Mouse (Mus musculus) midbrain, embryonic 16.5 days (tissue): ENCODE measurements around the gene H1fx. TPM values are rescaled to one million over a fixed set of nuclear protein-coding genes. Genes with fewer than 3 reads are reported as not detected.
"Not testable (repeated sequence)": the region's sequence is repeated elsewhere in the genome, so short reads cannot be mapped to it uniquely, and the experiment has no call there.

Experiments used
- ATAC-seq: fragments of 200-750 bp; cut with Nextera tagmentation; 2 replicates; pipeline ENCODE4 v1.8.0; 2017; ENCODE audit warnings: moderate TSS enrichment
- H3K27ac ChIP-seq: fragments of 300-500 bp; sonication (generic); 2 replicates; pipeline ENCODE4 v1.5.1; 2014; ENCODE audit warnings: mild to moderate bottlenecking, low read length, mixed read lengths
- H3K27me3 ChIP-seq: fragments of 300-500 bp; sonication (generic); 2 replicates; pipeline ENCODE4 v1.6.1; 2014; ENCODE audit warnings: low read depth, low read length, mixed read lengths; ENCODE audit not compliant: control insufficient read depth, insufficient read depth
- H3K36me3 ChIP-seq: fragments of 300-500 bp; sonication (generic); 2 replicates; pipeline ENCODE4 v1.6.1; 2014; ENCODE audit warnings: mild to moderate bottlenecking, low read length, moderate library complexity, mixed read lengths; ENCODE audit not compliant: control insufficient read depth, insufficient read depth
- H3K4me1 ChIP-seq: fragments of 300-500 bp; sonication (generic); 2 replicates; pipeline ENCODE4 v1.6.1; 2014; ENCODE audit warnings: mild to moderate bottlenecking, low read length, mixed read lengths; ENCODE audit not compliant: control insufficient read depth, insufficient read depth
- H3K4me2 ChIP-seq: fragments of 300-500 bp; sonication (generic); 2 replicates; pipeline ENCODE4 v1.6.1; 2014; ENCODE audit warnings: mild to moderate bottlenecking, low read length, mixed read lengths
- H3K4me3 ChIP-seq: fragments of 300-500 bp; sonication (generic); 2 replicates; pipeline ENCODE4 v1.5.1; 2014; ENCODE audit warnings: low read depth, mild to moderate bottlenecking, low read length, moderate library complexity, mixed read lengths
- H3K9ac ChIP-seq: fragments of 300-500 bp; sonication (generic); 2 replicates; pipeline ENCODE4 v1.6.1; 2014; ENCODE audit warnings: low read depth, low read length, mixed read lengths
- H3K9me3 ChIP-seq: fragments of 300-500 bp; sonication (generic); replicated peaks from 2 replicates; pipeline ENCODE4 v1.6.1; 2014; ENCODE audit warnings: mild to moderate bottlenecking, low read length, mixed read lengths; ENCODE audit not compliant: control insufficient read depth, poor library complexity, severe bottlenecking
- WGBS: fragments of 180-500 bp; shearing (Covaris S2); extraction: QIAGEN DNeasy Blood & Tissue Kit; methylation state at CpG from one replicate; pipeline ENCODE4 v1.1.7; 2014; 5-methylcytosine and 5-hydroxymethylcytosine counted together
- polyA plus RNA-seq: library from polyadenylated mRNA; unstranded; fragments of >200 nt; fragmentation: Nextera tagmentation; extraction: Ambion mirVana; gene quantifications from 2 replicates; pipeline ENCODE4 v1.2.1, GENCODE M21; 2015

Gene H1fx
- polyA plus RNA-seq, 1 experiment from 2014 or later: 13.5 TPM

GRCm38 (mm10) chr6:88011106-88011505 lies 29.7 kb upstream of the H1fx start:
- ATAC-seq, H3K4me3 ChIP-seq, H3K9me3 ChIP-seq, H3K27ac ChIP-seq, H3K27me3 ChIP-seq, H3K9ac ChIP-seq, H3K4me1 ChIP-seq, H3K4me2 ChIP-seq: not testable (repeated sequence)
- H3K36me3 ChIP-seq: peaks cover 19% of the 10 kb centered on the region
- WGBS: 84% methylated on average over 1 of the region's 1 CpGs

GRCm38 (mm10) chr6:88009209-88009608 lies 27.8 kb upstream of the H1fx start:
- WGBS: 94% methylated on average over 4 of the region's 4 CpGs

GRCm38 (mm10) chr6:88004773-88005172 lies 23.3 kb upstream of the H1fx start:
- H3K4me3 ChIP-seq, H3K4me1 ChIP-seq, H3K27ac ChIP-seq, H3K27me3 ChIP-seq, ATAC-seq, H3K9ac ChIP-seq, H3K9me3 ChIP-seq, H3K4me2 ChIP-seq: not testable (repeated sequence)
- 93% methylated on average over 12 of the region's 14 CpGs for WGBS
- H3K36me3 ChIP-seq: peaks cover 48% of the 10 kb centered on the region

More at GRCm38 (mm10) chr6:88009209-88009608, 27.8 kb upstream of the H1fx start:
- no peaks in the 10 kb centered on the region for H3K4me1 ChIP-seq
- ATAC-seq: no peak
- H3K4me3 ChIP-seq: no peak overlapping the region
- H3K9me3 ChIP-seq: no peaks in the 10 kb centered on the region
- H3K27ac ChIP-seq: no peak overlapping the region
- H3K27me3 ChIP-seq: no peaks in the 10 kb centered on the region
- H3K9ac ChIP-seq: no peak overlapping the region
- H3K36me3 ChIP-seq: peaks cover 25% of the 10 kb centered on the region
- H3K4me2 ChIP-seq: no peak overlapping the region

GRCm38 (mm10) chr6:88003439-88003838 lies 22.0 kb upstream of the H1fx start:
- WGBS: 90% methylated on average over 4 of the region's 4 CpGs
- Histone ChIP-seq H3K27me3 (no peaks in the 10 kb centered on the region), H3K4me2 (no peak overlapping the region), H3K36me3 (peaks cover 37% of the 10 kb centered on the region), H3K4me3 (no peak overlapping the region), H3K27ac (no peak overlapping the region), H3K9ac (no peak overlapping the region), H3K4me1 (no peaks in the 10 kb centered on the region), H3K9me3 (no peaks in the 10 kb centered on the region)
- no peak for ATAC-seq

GRCm38 (mm10) chr6:87998358-87998757 lies 16.9 kb upstream of the H1fx start:
- H3K4me3 ChIP-seq: no peak overlapping the region
- no peaks in the 10 kb centered on the region for H3K9me3 ChIP-seq
- no peak overlapping the region for H3K27ac ChIP-seq
- H3K9ac ChIP-seq: no peak overlapping the region
- H3K4me1 ChIP-seq: peaks cover 13% of the 10 kb centered on the region
- WGBS: 83% methylated on average over 4 of the region's 4 CpGs
- H3K27me3 ChIP-seq: no peaks in the 10 kb centered on the region
- peaks cover 16% of the 10 kb centered on the region for H3K36me3 ChIP-seq
- ATAC-seq: no peak
- H3K4me2 ChIP-seq: no peak overlapping the region

GRCm38 (mm10) chr6:87997706-87998265 lies 16.3 kb upstream of the H1fx start:
- H3K9ac ChIP-seq: no peak overlapping the region
- no peaks in the 10 kb centered on the region for H3K9me3 ChIP-seq
- H3K27ac ChIP-seq: no peak overlapping the region
- H3K4me1 ChIP-seq: peaks cover 17% of the 10 kb centered on the region
- H3K4me2 ChIP-seq: no peak overlapping the region
- H3K36me3 ChIP-seq: peaks cover 12% of the 10 kb centered on the region
- 60% methylated on average over 7 of the region's 7 CpGs for WGBS
- ATAC-seq: peak; percentile 25; the same call in 1 of the 2 replicates
- no peaks in the 10 kb centered on the region for H3K27me3 ChIP-seq
- no peak overlapping the region for H3K4me3 ChIP-seq

GRCm38 (mm10) chr6:87996606-87997005 lies 15.2 kb upstream of the H1fx start:
- WGBS: 89% methylated on average over 9 of the region's 9 CpGs
- Histone ChIP-seq H3K9ac (no peak overlapping the region), H3K9me3 (no peaks in the 10 kb centered on the region), H3K27ac (no peak overlapping the region), H3K4me2 (no peak overlapping the region), H3K36me3 (peaks cover 9% of the 10 kb centered on the region), H3K4me3 (no peak overlapping the region), H3K4me1 (peaks cover 21% of the 10 kb centered on the region), H3K27me3 (no peaks in the 10 kb centered on the region)
- no peak for ATAC-seq

GRCm38 (mm10) chr6:87995519-87995918 lies 14.1 kb upstream of the H1fx start:
- ATAC-seq: no peak
- Histone ChIP-seq H3K9ac (no peak overlapping the region), H3K9me3 (no peaks in the 10 kb centered on the region), H3K4me1 (peaks cover 21% of the 10 kb centered on the region), H3K27ac (no peak overlapping the region; the same call in 1 of the 2 replicates), H3K27me3 (no peaks in the 10 kb centered on the region), H3K36me3 (peaks cover 3% of the 10 kb centered on the region; the same call in 1 of the 2 replicates), H3K4me2 (no peak overlapping the region), H3K4me3 (no peak overlapping the region)
- 93% methylated on average over 4 of the region's 4 CpGs for WGBS

GRCm38 (mm10) chr6:87993790-87994571 lies 12.5 kb upstream of the H1fx start:
- Histone ChIP-seq H3K4me1 (peaks cover 21% of the 10 kb centered on the region), H3K27ac (peak overlapping the region; percentile 70), H3K9ac (peak overlapping the region; percentile 50), H3K27me3 (no peaks in the 10 kb centered on the region), H3K4me2 (peak overlapping the region; percentile 50), H3K36me3 (no peaks in the 10 kb centered on the region), H3K9me3 (no peaks in the 10 kb centered on the region), H3K4me3 (peak overlapping the region; percentile 24)
- 5% methylated on average over 16 of the region's 18 CpGs for WGBS
- ATAC-seq: peak; percentile 80
